Mouse (Mus musculus) A20 (cell line): Measurements from ENCODE around the gene Zmat1.
A peak's percentile ranks its signal among the peaks of the same experiment; 100 is the strongest.
"Not testable (repeated sequence)": the region's sequence is repeated elsewhere in the genome, so short reads cannot be mapped to it uniquely, and the experiment has no call there.

Experiments
- DNase-seq: peaks from one replicate; pipeline ENCODE4 v3.0.0-alpha.2; 2011; ENCODE audit warnings: low read depth, low spot score

The Zmat1 gene

GRCm38 (mm10) chrX:135008720-135009470 lies at the start of gene Zmat1:
Gene Zmat1, minus strand, starts transcription at chrX:135009209.
- peak; percentile 91 for DNase-seq

- DNase-seq: not testable (repeated sequence)
Measured at GRCm38 (mm10) chrX:135053939-135054338, 44.9 kb upstream of the Zmat1 start.

- no peak for DNase-seq
Measured at GRCm38 (mm10) chrX:135035962-135036375, 27.0 kb upstream of the Zmat1 start.

GRCm38 (mm10) chrX:135025135-135025534 lies 16.1 kb upstream of the Zmat1 start:
- no peak for DNase-seq

- no peak for DNase-seq
Measured at GRCm38 (mm10) chrX:135011381-135011780, 2.4 kb upstream of the Zmat1 start.

GRCm38 (mm10) chrX:135009471-135009815 lies 434 bp upstream of the Zmat1 start:
- DNase-seq: no peak

GRCm38 (mm10) chrX:135008021-135008420 lies 988 bp downstream of the Zmat1 start:
- DNase-seq: peak; percentile 42

- no peak for DNase-seq
Measured at GRCm38 (mm10) chrX:134964546-134964945, 44.5 kb downstream of the Zmat1 start, which contains the start of gene Nxf2. Gene Nxf2, minus strand, starts transcription at chrX:134964754.

GRCm38 (mm10) chrX:134963305-134964094 lies 45.5 kb downstream of the Zmat1 start:
- peak; percentile 69 for DNase-seq

- DNase-seq: peak; percentile 28
Measured at GRCm38 (mm10) chrX:134930361-134930760, 78.6 kb downstream of the Zmat1 start.

GRCm38 (mm10) chrX:134929927-134930326 lies 79.1 kb downstream of the Zmat1 start:
- DNase-seq: no peak

GRCm38 (mm10) chrX:134925058-134925457 lies 84.0 kb downstream of the Zmat1 start:
- peak; percentile 23 for DNase-seq

GRCm38 (mm10) chrX:134923675-134924424 lies 85.2 kb downstream of the Zmat1 start:
- no peak for DNase-seq
